Mouse (Mus musculus) common myeloid progenitor, adult 5-6 weeks (primary cell): Measurements from ENCODE around the gene Chadl. TPM values are rescaled to one million over a fixed set of nuclear protein-coding genes. Genes with fewer than 3 reads are reported as not detected.
A peak's percentile ranks its signal among the peaks of the same experiment; 100 is the strongest.
"Not testable (repeated sequence)": the region's sequence is repeated elsewhere in the genome, so short reads cannot be mapped to it uniquely, and the experiment has no call there.

ENCODE experiments used
- ATAC-seq: replicated peaks from 2 replicates; pipeline ENCODE4 v1.8.0; 2016; ENCODE audit warnings: low read depth, mild to moderate bottlenecking, moderate TSS enrichment, inconsistent platforms; ENCODE audit not compliant: poor library complexity, severe bottlenecking
- total RNA-seq: library from RNA; stranded (forward); fragments of 200-1000, 187-1606 nt; gene quantifications from 2 replicates; pipeline ENCODE4 v1.2.3, GENCODE M21; 2017

Chadl gene
- not detected in 2 replicates for total RNA-seq

- ATAC-seq = no peak
These were observed at the start of gene Chadl for GRCm38 (mm10) chr15:81697175-81697574. Chadl (minus strand) TSS chr15:81697287.

- ATAC-seq = peak; percentile 68
These were observed 48.6 kb upstream of the Chadl start for GRCm38 (mm10) chr15:81745601-81746114.

GRCm38 (mm10) chr15:81744992-81745600 lies 48.0 kb upstream of the Chadl start, which contains the start of the genes Zc3h7b and Rangap1:
Zc3h7b (plus strand) TSS chr15:81745057.
Rangap1 (minus strand) TSS chr15:81745530.
- peak; percentile 70 for ATAC-seq

GRCm38 (mm10) chr15:81742368-81742767 lies 45.3 kb upstream of the Chadl start:
- ATAC-seq = not testable (repeated sequence)

- ATAC-seq = no peak
These were observed 42.8 kb upstream of the Chadl start for GRCm38 (mm10) chr15:81739924-81740323.

- no peak for ATAC-seq
These were observed 42.2 kb upstream of the Chadl start for GRCm38 (mm10) chr15:81739296-81739695.

GRCm38 (mm10) chr15:81735075-81735474 lies 38.0 kb upstream of the Chadl start:
- no peak for ATAC-seq

GRCm38 (mm10) chr15:81729792-81730635 lies 32.9 kb upstream of the Chadl start:
- peak; percentile 99 for ATAC-seq

- ATAC-seq = peak; percentile 48
These were observed 32.2 kb upstream of the Chadl start for GRCm38 (mm10) chr15:81729241-81729791.

- ATAC-seq = no peak
These were observed 28.9 kb upstream of the Chadl start for GRCm38 (mm10) chr15:81725965-81726364.

- no peak for ATAC-seq
These were observed 26.6 kb upstream of the Chadl start for GRCm38 (mm10) chr15:81723653-81724052.

- no peak for ATAC-seq
These were observed 25.3 kb upstream of the Chadl start for GRCm38 (mm10) chr15:81722361-81722760.

- ATAC-seq = no peak
These were observed 22.0 kb upstream of the Chadl start for GRCm38 (mm10) chr15:81719139-81719531.

- ATAC-seq = no peak
These were observed 21.4 kb upstream of the Chadl start for GRCm38 (mm10) chr15:81718336-81719138.

- no peak for ATAC-seq
These were observed 16.7 kb upstream of the Chadl start for GRCm38 (mm10) chr15:81713742-81714141.

GRCm38 (mm10) chr15:81710801-81711200 lies 13.7 kb upstream of the Chadl start:
- ATAC-seq = no peak

- no peak for ATAC-seq
These were observed 12.6 kb upstream of the Chadl start for GRCm38 (mm10) chr15:81709686-81710085.

GRCm38 (mm10) chr15:81708991-81709390 lies 11.9 kb upstream of the Chadl start:
- no peak for ATAC-seq

- no peak for ATAC-seq
These were observed 6.0 kb upstream of the Chadl start for GRCm38 (mm10) chr15:81703094-81703489.
